Mouse (Mus musculus) neural tube, embryonic 10.5 days (tissue): Measurements from ENCODE around the gene Cldn10.
A peak's percentile ranks its signal among the peaks of the same experiment; 100 is the strongest.

Source experiments
- DNase-seq: peaks from one replicate; pipeline ENCODE4 v3.0.0-alpha.2; 2017; ENCODE audit warnings: low spot score; ENCODE audit errors: extremely low spot score

Gene Cldn10

GRCm38 (mm10) chr14:118864905-118865304, 77.2 kb downstream of the Cldn10 start:
- no peak for DNase-seq

DNA sequence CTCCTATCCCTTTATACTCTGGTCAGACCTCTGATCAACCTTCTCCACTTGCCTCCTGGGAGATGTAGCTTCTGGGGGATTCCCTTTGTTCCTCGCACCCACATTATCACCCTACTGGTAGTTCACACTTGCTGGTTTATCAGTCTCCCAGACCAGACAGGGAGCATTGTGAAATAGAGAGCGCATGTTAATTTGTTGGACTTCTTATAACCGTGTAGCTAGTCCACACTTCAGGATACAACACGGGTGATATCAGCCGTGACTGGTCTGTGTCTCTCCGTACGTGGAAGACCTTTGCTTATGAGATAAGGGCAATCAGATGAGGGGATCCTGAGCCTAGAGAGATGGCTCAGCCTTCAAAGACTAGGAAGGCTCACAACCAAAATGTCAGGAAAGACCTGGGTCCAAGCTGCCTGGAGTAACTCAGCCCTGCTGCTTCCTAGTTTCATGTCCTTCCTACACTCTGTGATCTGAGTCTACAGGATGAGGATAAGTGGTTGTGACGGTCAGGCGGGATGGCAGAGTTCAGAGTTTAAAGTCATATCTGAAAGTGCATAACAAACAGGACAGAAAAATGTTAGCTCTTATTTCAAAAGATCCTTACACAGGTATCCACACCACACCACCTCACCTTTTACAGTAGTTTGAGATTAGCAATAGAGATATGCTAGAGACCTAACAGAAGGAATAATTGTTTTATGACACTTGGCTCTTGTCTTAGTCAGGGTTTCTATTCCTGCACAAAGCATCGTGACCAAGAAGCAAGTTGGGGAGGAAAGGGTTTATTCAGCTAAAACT, 78.5 kb downstream of the Cldn10 start:
- DNase-seq = no peak

GRCm38 (mm10) chr14:118867366-118867765, 79.7 kb downstream of the Cldn10 start:
- DNase-seq = no peak

- DNase-seq = no peak
Measured at GRCm38 (mm10) chr14:118868102-118868724, 80.5 kb downstream of the Cldn10 start.

DNA sequence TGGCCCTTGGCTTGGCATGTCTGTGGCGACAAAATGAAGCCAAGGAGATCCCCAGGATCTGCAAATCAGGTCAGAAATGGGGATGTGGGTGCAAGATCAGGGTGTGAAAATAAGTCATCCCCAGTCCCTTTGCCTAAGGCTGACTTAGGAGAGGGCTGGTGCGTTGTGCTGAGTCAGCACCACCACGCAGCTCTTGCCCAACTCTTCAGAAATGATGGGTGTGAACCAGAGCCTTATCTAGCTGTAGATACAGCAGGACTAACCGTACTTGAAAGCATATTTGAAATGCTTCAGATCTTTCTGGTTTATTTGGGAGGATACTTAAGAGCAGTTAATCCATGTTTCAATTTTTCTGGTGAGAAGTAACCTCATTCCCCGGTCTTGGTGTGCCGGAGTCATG, 82.0 kb downstream of the Cldn10 start:
- no peak for DNase-seq

DNA sequence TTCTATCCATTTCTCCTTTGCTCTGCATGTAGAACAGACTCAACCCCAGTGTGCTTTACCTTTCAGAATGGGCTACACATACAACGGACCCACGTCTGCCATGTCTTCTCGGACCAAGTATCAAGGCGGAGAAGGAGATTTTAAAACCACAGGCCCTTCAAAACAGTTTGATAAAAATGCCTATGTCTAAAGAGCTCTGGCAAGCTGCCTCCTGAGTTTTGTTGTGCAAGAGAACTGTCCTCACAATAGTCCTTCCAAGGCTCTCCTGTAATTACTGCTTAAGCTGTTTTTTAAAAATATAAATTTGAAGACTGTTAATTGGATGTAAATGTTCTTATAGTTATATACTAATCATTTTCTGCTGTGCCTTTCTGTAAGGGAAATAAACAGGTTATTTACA, 86.4 kb downstream of the Cldn10 start:
- DNase-seq = no peak

DNA sequence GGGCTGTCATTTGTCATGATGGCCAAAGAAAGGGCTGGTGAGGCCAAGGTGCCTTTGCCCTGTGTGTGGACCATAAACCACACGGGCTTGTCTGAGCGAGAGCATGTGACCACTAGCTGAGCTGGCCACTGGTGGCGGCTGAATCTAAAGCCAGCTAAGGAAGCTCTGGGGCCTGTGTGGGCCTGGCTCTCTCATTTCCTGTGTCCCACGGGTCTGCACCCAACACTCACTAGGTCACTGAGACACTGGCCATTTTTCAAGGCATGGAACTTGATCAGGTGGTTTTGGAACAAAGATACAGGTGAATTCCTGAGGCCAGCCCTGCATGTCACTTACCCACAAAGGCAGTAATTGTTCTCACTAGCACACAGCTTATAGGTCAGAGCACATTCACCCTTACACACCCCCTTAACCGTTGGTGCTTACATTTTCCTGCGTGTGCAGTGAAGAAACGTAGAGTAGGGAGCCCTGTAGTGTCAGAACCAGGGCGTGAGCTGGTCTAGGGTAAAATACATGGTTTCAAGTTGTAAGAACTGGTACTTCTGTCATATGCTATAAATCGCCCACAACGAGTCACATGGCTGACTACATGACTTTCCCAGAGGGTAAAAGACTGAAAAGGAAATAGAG, 87.2 kb downstream of the Cldn10 start:
- DNase-seq = no peak

- DNase-seq = no peak
Measured at GRCm38 (mm10) chr14:118878346-118878910, 90.7 kb downstream of the Cldn10 start.

GRCm38 (mm10) chr14:118880696-118881095, 93.0 kb downstream of the Cldn10 start:
- no peak for DNase-seq

DNA sequence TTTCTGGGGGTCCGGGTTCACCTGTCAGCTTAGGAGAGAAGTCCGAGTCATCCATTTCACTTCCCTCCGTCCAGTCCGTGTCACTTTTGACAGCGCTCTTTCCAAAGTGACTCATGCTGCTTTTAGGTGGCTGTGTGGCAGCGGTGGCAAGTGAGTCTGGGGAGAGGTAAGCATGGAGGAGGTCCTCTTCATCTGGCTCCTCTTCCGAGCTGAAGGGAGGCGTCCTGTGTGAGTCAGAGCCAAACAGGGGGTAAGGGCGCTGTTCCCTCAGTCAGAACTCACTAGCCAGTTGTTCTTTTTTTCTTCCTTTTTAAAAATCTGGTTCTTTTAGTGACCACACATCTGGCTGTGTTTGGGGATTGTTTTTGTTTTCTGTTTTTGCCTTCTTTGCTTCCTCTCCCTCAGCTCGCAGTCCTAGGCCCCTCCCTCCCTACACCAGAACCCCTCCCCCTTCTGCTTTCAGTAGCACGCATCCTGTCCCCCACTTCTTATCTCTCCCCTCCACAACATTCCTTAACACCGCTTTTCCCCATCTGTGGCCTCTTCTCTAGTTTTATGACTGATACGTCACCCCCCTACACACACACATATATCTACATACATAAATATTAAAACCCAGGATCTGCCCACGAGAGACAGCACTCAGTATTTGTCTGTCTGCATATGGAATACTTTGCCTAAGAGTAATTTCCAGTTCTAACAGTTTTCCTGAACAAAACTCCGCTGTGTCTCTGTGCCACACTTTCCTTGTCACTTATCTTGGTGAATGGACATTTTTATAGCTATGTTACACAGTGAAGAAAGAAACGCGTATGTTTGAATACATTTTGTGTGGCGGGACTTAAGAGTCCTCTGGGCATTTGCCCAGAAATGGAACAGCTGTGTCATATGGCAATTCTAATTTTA, 95.9 kb downstream of the Cldn10 start:
- DNase-seq = no peak

DNA sequence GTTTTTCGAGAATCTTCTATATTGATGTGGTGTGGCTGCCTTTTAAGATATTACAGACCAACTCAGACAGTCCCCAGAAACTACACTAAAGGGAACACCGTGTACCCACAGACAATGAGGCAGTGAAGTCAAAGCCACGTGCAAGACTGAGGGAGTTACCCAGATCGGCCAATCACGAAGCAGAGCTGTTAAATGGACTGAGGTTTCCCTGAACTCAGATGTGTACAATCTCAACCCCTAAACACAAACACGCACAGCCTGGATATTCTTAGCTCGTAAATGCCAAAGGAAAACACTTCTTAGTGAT, 96.5 kb downstream of the Cldn10 start:
- no peak for DNase-seq

- no peak for DNase-seq
Measured at GRCm38 (mm10) chr14:118890101-118890500, 102.4 kb downstream of the Cldn10 start.

DNA sequence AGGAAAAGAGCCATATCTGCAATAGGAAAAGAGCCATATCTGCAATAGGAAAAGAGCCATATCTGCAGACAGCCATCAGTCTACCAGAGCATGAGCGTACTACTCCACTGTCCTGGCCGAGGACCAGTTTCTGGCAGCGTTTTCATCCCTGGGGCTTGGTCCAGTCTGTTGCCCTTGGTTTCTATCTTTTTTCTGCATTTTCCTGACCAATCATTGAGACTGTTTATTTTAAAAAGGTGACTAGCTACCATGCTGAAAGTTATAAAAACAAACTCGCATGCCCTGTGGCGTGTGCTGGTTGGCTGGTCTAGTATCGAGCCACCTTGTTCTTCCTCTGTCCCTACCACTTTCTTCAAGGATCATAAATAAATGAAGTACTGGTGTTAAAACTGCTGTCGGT, 107.5 kb downstream of the Cldn10 start:
- no peak for DNase-seq

GRCm38 (mm10) chr14:118895655-118896054, 107.9 kb downstream of the Cldn10 start:
- DNase-seq = no peak

DNA sequence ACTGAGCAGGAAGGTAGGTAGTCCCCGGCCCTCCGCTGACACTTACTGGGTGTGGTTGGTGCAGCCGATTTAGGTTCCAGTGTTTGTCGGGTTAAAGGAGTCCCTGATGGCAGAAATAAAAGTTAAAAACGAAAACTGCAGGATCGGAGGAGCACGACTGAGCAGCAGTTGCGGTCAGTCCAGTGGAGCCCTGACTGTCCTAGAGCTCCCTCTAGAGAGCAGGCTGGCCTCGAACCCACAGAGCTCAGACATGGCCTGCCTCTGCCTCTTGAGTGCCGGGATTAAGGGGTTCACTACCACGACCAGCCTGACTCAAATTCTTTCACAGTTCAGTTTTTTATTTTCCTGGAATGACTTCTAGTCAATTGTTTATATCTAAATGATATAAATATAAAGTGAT, 112.2 kb downstream of the Cldn10 start:
- no peak for DNase-seq

DNA sequence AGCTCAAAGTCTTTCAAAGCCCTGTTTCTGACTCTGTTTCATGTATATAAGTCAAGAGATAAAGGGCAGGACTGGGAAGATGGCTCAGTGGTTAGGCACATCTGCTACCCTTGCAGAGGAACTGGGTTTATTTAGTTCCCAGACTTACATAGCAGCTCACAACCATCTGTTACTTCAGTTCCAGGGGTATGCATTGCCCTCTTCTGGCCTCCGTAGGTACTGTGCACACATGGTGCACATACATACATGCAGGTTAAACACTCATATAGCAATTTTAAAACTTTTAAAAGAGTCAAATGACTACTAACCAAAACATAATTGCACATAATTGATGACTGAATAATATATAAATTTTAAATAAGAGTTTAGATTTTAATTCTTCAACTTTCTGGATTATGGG, 113.2 kb downstream of the Cldn10 start:
- no peak for DNase-seq

DNA sequence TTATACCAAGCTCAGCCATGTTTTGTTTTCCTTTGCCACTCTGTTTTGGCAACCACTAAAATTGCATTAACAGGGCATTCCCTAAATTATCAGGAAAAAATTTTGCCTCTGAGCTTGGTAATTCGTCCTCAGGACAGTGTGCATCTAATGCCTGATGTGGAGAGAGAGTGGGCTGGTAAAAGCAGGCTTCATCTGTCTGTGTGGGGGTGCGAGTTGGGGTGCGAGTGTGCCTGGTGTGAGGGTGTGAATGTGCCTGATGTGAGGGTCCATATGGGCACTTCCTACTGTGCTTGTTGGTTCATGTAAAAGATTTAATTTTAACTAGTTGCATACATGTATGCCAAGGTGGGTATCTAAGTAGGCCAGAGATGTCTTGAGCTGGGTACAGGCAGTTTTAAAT, 115.7 kb downstream of the Cldn10 start:
- no peak for DNase-seq

DNA sequence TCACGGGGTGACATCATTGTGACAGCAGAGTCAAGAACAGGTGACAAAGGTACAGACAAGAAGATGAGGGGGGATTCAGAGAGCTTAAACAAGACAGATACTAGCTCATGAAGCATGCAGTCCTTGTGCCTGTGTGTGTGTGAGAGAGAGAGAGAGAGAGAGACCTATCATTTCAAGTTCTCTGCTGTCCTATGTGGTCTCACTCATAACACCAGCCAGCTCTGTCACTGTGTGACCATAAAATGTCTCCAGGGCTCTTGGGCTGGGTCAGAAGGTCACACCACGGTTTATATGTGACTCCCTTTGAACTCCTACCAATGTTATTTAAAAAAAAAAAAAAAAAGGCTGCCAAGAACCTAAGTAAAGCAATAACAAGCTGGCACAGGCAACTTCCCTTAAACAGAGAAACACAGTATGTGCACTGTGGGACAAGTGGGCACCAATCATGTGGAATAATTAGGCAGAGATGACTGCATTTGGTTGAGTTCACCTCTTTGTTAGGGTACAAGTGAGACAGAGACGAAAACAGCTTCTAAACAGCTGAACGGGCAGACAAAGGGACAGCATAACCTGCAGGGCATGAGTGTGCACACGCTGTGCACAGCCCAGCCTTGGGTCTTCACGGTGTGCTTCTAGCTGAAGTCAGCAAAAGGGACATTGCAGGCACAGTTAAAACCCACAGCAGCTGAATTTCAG, 116.3 kb downstream of the Cldn10 start:
- no peak for DNase-seq

DNA sequence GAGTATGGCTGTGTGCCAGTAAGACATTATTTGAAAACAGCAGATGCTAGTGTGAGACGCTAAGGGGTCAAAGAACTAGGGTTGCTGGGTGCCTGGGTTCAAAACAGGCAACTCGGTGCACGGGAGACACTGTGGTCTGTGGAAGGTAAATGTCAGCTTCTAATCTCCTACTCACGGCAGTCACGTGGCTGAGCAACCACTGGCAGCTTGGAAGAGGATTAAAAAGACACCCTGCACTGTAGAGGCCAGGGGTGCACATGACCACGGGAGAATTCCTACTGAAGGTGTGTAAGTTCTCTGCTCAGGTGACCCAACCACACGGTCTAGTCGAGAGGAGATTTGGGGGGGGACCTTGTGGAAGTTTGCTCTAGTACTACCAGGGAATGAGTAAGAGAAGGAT, 119.9 kb downstream of the Cldn10 start:
- DNase-seq = no peak

DNA sequence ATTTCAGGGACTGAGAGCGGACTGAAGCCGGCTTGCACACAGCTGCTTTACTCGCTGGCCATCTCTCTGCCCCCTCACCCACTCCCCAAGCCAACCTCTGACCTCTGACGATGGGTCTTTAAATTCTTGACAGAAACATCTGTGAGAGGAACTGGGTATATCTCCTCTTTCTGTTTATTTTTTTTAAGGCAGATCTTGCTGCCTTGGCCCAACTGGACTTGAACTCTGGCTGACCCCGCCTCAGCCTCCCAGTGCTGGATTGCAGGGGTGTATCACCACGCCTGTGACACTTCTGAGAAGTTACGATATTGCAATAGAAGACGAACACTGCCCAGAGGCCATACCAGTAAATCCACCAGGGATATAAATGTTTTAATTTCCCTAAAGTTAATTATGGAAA, 122.2 kb downstream of the Cldn10 start:
- peak; percentile 24 for DNase-seq
